Mouse (Mus musculus) G1E-ER4 (cell line): ENCODE data around the gene Alox5. TPM values are rescaled to one million over a fixed set of nuclear protein-coding genes. Genes with fewer than 3 reads are reported as not detected.

Source experiments
- GATA1 ChIP-seq: IDR thresholded peaks from one replicate; pipeline ENCODE4 v1.8.0; 2012; ENCODE audit warnings: low read length, inconsistent platforms
- polyA plus RNA-seq: library from polyadenylated mRNA; stranded (reverse); fragments of >175 nt; gene quantifications from 2 replicates; pipeline ENCODE4 v1.2.3, GENCODE M21; 2012

The Alox5 gene
- polyA plus RNA-seq, 1 experiment: 0.12 TPM

DNA sequence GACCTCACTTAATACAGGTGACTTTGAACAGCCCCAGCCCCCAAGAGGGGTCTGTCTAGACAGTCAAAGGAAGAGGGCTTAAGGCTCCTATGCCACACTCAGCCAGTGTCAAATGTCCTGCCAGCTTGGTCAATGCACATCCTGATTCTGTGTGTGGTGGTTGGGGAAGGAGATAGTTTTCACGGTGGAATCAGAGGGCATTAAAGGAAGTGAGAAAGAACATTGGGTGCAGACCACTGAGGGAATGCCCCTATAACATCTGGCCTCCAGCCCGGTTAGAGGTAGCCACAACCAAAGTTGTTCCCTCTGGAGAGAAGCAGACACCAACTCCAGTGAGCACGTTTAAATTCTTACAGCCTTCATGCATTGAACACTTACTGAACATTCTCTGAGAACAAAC, 33.4 kb downstream of the Alox5 start:
- no peak for TF ChIP-seq GATA1

DNA sequence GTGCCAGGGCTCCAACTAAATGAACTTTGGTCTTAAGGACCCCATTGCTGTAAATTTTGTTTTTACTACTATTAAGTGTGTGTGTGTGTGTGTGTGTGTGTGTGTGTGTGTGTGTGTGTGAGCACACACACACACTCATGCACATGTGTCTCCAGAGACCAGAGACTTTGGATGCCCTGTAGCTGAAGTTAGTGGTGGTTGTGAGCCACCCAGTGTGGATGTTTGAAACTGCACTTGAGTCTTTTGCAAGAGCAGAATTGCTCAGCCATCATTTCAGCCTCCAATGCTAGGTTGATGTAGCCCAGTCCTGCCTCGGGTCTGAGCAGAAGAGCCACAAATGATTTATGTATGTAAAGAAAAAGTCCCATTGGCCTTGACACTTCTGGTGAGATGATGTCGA, 37.3 kb downstream of the Alox5 start:
- no peak for TF ChIP-seq GATA1

DNA sequence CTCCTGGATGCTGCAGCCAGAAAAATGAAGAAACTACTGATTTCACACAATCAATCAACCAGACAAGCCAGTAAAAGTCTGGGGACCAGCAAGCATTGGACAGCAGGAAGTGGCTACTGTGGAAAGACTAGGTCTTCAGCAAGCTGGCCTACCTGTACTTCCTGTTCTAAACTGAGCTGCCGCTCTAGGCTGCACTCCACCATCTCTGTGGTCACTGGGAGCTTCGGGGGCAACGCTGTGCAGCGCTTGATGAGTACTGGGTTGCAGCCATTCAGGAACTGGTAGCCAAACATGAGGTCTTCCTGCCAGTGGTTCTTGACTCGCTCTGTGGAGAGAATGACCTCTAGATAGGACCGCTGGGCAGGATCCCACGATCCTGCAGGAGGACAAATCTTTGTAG, 38.0 kb downstream of the Alox5 start:
- no peak for TF ChIP-seq GATA1

DNA sequence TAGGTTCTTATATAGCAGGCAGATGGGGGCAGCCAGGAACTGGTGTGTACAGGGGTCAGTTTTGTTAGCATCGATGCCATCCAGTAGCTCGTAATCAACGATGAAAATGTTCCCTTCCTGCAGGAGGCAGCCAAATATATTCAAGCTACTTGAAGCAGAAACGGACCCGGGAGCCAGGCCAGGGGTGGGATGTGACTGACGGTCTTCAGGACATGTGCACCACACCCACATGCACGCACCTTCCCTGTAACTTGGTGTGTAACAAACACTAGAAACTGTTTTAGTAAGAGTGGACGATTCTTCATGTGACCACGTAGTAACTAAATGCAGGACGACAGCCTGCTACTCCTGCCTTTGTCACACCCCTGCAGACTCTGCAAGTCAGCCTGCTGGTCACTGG, 40.7 kb downstream of the Alox5 start:
- no peak for TF ChIP-seq GATA1

- no peak for TF ChIP-seq GATA1
Observed at GRCm38 (mm10) chr6:116419699-116420098, 41.3 kb downstream of the Alox5 start.

DNA sequence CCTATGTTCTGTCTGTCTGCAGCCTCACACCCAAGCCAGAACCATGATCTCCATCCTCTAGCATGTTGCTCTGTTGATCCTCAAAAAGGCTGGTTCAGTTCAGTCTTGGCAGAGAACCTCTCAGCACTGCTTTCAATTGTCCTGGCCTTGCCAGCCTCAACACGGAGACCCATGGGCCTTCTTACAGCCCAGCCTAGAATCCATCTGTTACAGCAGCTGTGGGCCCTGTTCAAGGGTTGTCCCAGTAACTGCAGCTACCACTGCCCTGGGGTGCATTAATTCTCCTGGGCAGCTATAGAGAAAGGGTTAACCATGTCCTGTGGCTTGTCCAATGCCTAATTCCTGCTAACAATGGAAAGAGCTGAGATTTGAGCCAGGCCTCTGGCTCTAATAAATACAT, 42.5 kb downstream of the Alox5 start:
- no peak for TF ChIP-seq GATA1

GRCm38 (mm10) chr6:116417518-116418315, 43.3 kb downstream of the Alox5 start:
- no peak for TF ChIP-seq GATA1

DNA sequence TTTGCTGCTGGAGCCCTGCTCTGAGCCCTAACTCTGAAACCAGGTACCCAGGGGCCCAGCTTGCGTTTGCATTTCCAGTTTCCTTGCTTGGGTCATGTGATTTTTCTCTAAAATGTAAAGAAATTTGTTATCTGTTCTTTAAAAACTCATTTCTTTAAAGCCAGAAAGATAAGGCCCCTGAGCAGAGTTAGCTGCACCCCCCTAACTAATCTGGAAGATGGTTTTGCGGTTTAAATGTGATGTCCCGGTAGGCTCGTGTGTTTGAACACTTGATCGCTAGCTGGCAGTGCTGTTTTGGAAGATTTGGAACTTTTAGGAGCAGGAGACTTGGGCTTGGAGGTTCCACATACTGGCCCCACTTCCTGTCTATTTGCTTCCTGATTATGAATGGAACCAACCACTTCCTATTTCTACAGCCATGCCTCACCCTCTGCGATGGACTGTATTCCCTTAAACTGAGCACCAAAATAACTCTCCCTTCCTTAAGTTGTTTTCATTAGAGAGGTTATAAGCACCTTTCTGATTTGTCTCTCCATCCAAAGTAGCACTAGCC, 44.9 kb downstream of the Alox5 start:
- no peak for TF ChIP-seq GATA1

GRCm38 (mm10) chr6:116415126-116415676, 45.8 kb downstream of the Alox5 start:
- no peak for TF ChIP-seq GATA1

DNA sequence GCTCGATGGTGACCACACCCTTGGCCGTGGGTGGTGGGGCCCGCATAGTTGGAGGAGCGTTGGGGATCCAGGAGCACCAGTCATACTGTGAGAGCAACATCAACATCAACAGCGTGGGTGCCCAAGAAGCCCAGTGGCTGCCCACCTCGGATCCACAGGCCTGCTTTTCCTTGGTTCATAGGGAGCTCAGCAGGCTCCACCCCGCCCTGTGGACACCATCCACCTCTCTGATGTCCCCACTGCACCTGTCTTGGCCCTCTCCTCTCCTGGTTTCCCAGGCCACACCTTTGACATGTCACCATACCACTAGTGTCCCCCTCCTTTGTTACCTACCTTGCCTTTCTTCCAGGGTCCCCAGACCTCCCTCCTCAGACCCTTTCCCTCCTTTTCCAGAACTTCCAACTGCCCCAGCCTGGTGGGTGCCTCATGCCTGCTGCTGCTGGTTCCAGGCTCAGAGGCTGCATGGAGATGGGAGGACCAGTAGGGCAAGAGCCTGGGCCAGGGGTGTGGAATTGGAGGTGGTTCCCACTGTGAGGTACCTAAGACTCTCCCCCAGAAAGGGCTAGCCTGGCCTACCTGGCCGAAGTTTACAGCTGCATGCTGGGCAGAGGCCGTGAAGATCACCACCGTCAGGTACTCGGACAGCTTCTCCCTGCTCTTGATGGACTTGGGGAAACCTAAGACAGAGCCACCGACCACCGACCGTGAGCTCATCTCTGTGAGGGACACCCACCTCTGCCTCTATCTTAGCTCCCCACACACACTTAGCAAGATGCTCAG, 48.2 kb downstream of the Alox5 start:
- no peak for TF ChIP-seq GATA1

- TF ChIP-seq GATA1: no peak
Observed at GRCm38 (mm10) chr6:116411716-116412115, 49.3 kb downstream of the Alox5 start.

GRCm38 (mm10) chr6:116410436-116410835, 50.5 kb downstream of the Alox5 start:
- TF ChIP-seq GATA1: no peak

GRCm38 (mm10) chr6:116407956-116408657, 52.9 kb downstream of the Alox5 start:
- no peak for TF ChIP-seq GATA1

DNA sequence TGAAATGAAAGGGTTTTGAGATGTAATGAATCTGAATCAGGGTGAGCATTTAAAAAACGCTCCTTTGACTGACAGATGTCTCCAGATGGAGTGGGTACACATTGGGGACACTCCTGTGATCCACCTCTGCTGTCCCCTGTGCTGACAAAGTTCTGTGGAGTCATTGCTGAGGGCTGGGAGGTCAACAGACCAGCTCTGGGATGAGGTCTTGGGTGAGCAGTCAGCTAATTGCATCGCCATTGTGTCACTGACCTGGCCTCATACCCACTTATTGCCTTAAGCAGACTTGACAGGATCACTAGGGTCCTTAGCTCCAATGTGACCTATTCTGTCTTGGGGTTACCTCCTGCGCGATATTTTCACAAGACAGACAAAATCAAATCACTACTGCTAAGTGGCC, 53.8 kb downstream of the Alox5 start:
- TF ChIP-seq GATA1: no peak

DNA sequence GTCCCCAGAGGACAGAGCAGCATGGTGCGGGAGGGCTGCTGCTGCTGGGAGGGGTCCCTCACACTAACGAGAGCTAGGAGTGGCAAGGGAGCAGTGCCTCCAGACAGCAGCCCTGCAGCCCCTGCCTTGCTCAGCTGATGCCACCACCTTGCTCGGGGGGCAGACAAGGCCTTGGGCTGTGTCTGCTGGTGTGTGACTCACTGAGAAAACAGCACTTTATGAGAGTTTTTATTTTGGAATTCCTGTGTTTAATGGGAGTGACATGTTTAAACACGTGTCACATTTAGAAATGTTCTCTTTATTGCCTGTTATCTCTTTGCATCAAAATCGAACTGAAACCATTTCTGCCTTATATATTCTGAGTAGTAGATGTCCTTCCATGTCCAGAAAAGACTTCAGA, 54.3 kb downstream of the Alox5 start:
- TF ChIP-seq GATA1: no peak

GRCm38 (mm10) chr6:116406152-116406551, 54.8 kb downstream of the Alox5 start:
- TF ChIP-seq GATA1: no peak
